Mouse (Mus musculus) bone marrow macrophage, adult 2 months (primary cell): Measurements from ENCODE around the gene Umps.

Experiments used
- CTCF ChIP-seq: IDR thresholded peaks from 2 replicates; pipeline ENCODE4 v1.5.1; 2012; ENCODE audit warnings: low read depth, mild to moderate bottlenecking, low read length, moderate library complexity
- POLR2A ChIP-seq: IDR thresholded peaks from 2 replicates; pipeline ENCODE4 v1.6.1; 2012; ENCODE audit warnings: mild to moderate bottlenecking, low read depth, low read length, borderline replicate concordance

DNA sequence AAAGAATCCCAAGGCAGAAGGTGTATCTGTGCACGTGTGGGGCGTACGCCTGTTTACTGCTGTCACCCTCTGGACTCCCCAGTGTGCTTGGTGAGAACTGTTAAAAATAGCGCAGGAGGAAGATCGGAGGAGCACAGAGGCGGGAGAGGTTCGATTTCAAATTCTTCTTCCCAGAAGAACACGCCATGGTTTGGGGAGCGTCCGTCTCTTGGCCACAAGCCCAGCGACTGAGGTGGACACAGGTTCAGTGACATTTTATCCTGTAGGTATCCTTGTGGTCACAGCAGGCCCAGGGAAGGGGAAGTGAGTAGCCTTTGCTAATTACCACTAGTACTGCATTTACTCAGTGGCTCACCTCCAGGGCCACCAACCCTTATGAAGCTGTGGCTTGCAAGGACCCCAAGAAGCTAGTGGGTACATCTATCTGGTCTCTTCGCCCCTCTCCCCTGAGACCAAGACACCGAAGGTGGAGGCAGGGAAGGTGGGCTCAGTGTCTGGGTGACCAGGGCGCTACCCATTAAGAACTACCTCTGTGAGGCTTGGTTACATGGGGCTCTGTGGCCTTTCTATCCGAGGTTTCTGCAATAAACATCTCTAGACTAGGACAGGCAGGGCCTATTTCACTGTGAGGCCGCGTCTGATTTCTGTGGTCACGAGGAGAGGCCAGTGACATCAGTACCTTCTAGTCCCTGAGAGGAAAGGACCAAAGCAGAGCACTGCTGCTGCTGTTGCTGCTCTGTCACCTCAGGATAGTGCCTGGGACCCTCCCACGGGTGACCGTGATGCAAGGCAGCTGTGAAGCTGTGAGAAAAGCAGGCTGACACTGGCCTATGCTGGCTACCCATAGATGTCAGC, 45.4 kb upstream of the Umps start:
- TF ChIP-seq CTCF, result no peak
- TF ChIP-seq POLR2A, result no peak
